Mouse (Mus musculus) liver, embryonic 14.5 days (tissue): ENCODE data around the gene Frmd4a. TPM values are rescaled to one million over a fixed set of nuclear protein-coding genes. Genes with fewer than 3 reads are reported as not detected.
"Not testable (repeated sequence)": the region's sequence is repeated elsewhere in the genome, so short reads cannot be mapped to it uniquely, and the experiment has no call there.

Source experiments
- ATAC-seq: fragments of 200-750 bp; cut with Nextera tagmentation; 2 replicates; pipeline ENCODE4 v1.8.0; 2017; ENCODE audit warnings: moderate number of reproducible peaks, mild to moderate bottlenecking, moderate library complexity; ENCODE audit not compliant: insufficient read depth
- DNase-seq, 3 experiments: peaks; one replicate each; pipeline ENCODE4 v3.0.0-alpha.2; 2012 to 2013; ENCODE audit warnings: low read depth in 3 of 3, low spot score in 3 of 3
- H3K27ac ChIP-seq: fragments of 300-500 bp; sonication (generic); 2 replicates; pipeline ENCODE4 v1.5.1; 2014; ENCODE audit warnings: moderate library complexity, mild to moderate bottlenecking, control low read depth, inconsistent platforms
- H3K27me3 ChIP-seq: fragments of 300-500 bp; sonication (generic); 2 replicates; pipeline ENCODE4 v1.6.1; 2014; ENCODE audit warnings: mild to moderate bottlenecking, low read length, moderate library complexity; ENCODE audit not compliant: control insufficient read depth, insufficient read depth
- H3K36me3 ChIP-seq: fragments of 300-500 bp; sonication (generic); replicated peaks from 2 replicates; pipeline ENCODE4 v1.6.1; 2014; ENCODE audit warnings: low read depth; ENCODE audit not compliant: control insufficient read depth, insufficient read depth
- H3K4me1 ChIP-seq, 2 experiments: fragments of 200-500 bp in 1 of 2; fragments of 300-500 bp in 1 of 2; sonication (generic) in 1 of 2; replicated peaks; 2 replicates each; pipeline ENCODE4 v1.6.1; 2012 to 2014; ENCODE audit warnings: antibody characterized with exemption in 1 of 2, inconsistent platforms in 1 of 2, low read length in 1 of 2; ENCODE audit not compliant: control insufficient read depth in 2 of 2, insufficient read depth in 2 of 2
- H3K4me2 ChIP-seq: fragments of 300-500 bp; sonication (generic); 2 replicates; pipeline ENCODE4 v1.6.1; 2014; ENCODE audit warnings: low read depth, mild to moderate bottlenecking, control low read depth, moderate library complexity
- H3K4me3 ChIP-seq, 2 experiments: fragments of 200-500 bp in 1 of 2; fragments of 300-500 bp in 1 of 2; sonication (generic) in 1 of 2; 2 replicates each; pipeline ENCODE4 v1.5.1; 2012 to 2014; ENCODE audit warnings: low read depth in 2 of 2, low read length in 2 of 2, mild to moderate bottlenecking in 2 of 2, control low read depth in 1 of 2, inconsistent platforms in 1 of 2, moderate library complexity in 1 of 2; ENCODE audit not compliant: insufficient read depth in 1 of 2
- H3K9ac ChIP-seq: fragments of 300-500 bp; sonication (generic); replicated peaks from 2 replicates; pipeline ENCODE4 v1.6.1; 2014; ENCODE audit warnings: mild to moderate bottlenecking, control low read depth, moderate library complexity
- H3K9me3 ChIP-seq: fragments of 300-500 bp; sonication (generic); 2 replicates; pipeline ENCODE4 v1.6.1; 2016; ENCODE audit warnings: low read length, mixed read lengths; ENCODE audit not compliant: control insufficient read depth
- CTCF ChIP-seq: IDR thresholded peaks from 2 replicates; pipeline ENCODE4 v1.5.1; 2016; ENCODE audit warnings: antibody characterized with exemption, low read depth, control low read depth
- EP300 ChIP-seq: IDR thresholded peaks from 2 replicates; pipeline ENCODE4 v1.6.1; 2016; ENCODE audit warnings: antibody characterized with exemption, low read depth
- WGBS: fragments of 180-500 bp; shearing (Covaris S2); extraction: QIAGEN DNeasy Blood & Tissue Kit; methylation state at CpG from one replicate; pipeline ENCODE4 v1.1.7; 2014; ENCODE audit not compliant: insufficient replicate concordance; 5-methylcytosine and 5-hydroxymethylcytosine counted together
- polyA plus RNA-seq, 2 experiments: library from polyadenylated mRNA; depleted of rRNA in 1 of 2; stranded (reverse) in 1 of 2; unstranded in 1 of 2; fragments of >200 nt; fragmentation: Nextera tagmentation in 1 of 2; extraction: Ambion mirVana in 1 of 2; gene quantifications; 2 replicates each; pipeline versions ENCODE4 v1.2.1 to v1.2.3; 2012 to 2014

The Frmd4a gene
- polyA plus RNA-seq, 2 experiments = 11.0 to 11.2 TPM

DNA sequence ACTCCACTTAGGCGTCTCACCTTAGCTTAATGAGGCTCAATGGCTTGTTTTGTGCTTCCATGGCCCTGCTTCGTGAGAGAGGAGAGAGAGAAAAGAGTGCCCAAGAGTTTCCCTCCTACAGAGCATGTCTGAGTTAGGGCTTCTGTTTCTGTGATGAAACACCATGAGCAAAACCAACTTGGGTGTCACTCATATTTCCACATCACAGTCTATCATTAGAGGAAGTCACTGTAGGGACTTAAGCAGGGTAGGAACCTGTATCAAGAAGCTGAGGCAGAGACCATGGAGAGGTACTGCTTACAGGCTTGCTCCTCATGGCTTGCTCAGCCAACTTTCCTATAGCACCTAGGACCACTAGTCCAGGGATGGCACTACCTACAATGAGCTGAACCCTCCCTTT lies 238.7 kb downstream of the Frmd4a start:
- TF ChIP-seq CTCF (no peak), EP300 (no peak)
- Histone ChIP-seq H3K9me3 (no peaks in the 10 kb centered on the region), H3K4me3 (no peak overlapping the region), H3K36me3 (no peaks in the 10 kb centered on the region), H3K27ac (no peak overlapping the region), H3K4me1 (no peaks in the 10 kb centered on the region), H3K9ac (no peak overlapping the region), H3K27me3 (no peaks in the 10 kb centered on the region), H3K4me2 (no peak overlapping the region)
- 52% methylated on average over 2 of the region's 2 CpGs for WGBS
- ATAC-seq (no peak), DNase-seq (no peak)

DNA sequence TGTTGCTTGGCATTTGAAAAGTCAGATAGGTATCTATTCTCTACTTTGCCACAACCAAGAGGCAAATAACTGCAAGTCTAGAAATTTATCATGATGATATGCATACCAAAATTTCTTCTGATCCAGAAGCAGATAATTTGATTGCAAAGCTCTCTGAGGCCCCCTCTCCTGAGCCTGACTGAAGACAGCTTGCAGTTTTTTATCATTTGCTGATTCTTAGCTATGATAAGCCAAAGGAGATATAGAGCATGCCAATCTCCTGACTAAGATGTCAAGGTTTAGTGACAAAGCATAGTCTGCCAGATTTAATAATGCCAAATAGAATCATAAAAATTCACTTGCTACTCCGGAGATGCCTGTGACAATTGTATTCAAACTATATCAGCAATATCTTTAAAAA lies 240.1 kb downstream of the Frmd4a start:
- no peaks in the 10 kb centered on the region for H3K36me3 ChIP-seq
- H3K4me2 ChIP-seq = no peak overlapping the region
- H3K4me3 ChIP-seq = no peak overlapping the region
- H3K27ac ChIP-seq = no peak overlapping the region
- H3K27me3 ChIP-seq = no peaks in the 10 kb centered on the region
- H3K9ac ChIP-seq = no peak overlapping the region
- no peak for ATAC-seq
- H3K4me1 ChIP-seq = no peaks in the 10 kb centered on the region
- TF ChIP-seq EP300 (no peak), CTCF (no peak)
- 66% methylated on average over 1 of the region's 1 CpGs for WGBS
- no peaks in the 10 kb centered on the region for H3K9me3 ChIP-seq
- DNase-seq = no peak

DNA sequence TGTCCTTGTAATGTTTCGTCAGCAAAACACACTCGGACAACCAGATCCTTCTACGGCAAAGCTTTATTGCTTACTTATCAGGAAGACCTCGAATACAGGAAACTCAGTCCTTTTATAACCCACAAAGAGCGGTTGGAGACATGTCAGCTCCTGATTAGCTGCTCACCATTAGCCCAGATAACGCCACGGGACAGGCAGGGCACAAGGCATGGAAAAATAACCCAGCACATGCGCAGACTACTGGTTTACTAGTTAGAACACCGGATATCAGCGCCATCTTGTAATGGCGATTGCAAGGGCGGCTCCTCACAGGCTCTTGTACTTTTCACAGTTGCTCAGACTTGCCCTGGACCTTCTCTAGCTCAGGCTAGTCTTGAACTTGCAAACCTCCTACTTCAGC lies 241.3 kb downstream of the Frmd4a start:
- WGBS = 59% methylated on average over 12 of the region's 12 CpGs
- H3K27ac ChIP-seq, ATAC-seq, DNase-seq, H3K9me3 ChIP-seq, H3K4me2 ChIP-seq, H3K27me3 ChIP-seq, H3K9ac ChIP-seq, H3K4me1 ChIP-seq, H3K36me3 ChIP-seq, H3K4me3 ChIP-seq: not testable (repeated sequence)

DNA sequence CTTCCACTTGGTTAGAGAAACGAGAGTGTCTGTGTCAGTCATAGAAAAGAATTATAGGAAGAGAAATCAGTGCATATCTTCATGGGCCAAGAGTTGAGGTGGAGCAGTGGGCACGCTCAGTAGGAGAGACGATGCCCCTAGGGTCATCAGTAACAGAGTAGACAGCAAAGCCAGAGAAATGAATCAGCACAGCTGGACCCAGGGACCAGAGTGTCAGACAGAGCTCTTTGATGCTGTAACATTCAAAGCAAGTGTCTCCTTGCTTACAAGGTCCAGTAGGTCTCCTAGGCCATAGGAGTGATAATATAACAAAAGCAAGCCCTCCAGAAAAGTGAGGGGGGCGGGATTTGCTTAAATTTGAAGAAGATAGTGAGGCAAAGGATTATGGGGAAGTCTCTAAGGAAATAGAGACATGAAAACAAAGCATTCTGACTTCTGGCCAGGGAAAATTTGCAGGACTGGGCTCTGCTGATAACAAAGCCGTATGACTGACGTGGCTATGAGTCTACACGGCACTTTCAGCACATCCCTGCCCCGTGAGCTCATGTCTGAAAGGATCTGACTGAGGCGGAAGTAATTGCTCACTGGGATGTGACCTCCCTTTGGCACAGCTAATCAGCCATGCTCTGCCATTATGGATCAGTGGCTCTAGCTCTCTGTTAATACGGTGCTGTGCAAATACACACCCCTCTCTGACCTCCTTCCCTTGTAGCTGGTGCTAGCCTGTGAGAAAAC lies 243.0 kb downstream of the Frmd4a start:
- Histone ChIP-seq H3K4me1 (no peaks in the 10 kb centered on the region), H3K9me3 (no peaks in the 10 kb centered on the region), H3K27me3 (no peaks in the 10 kb centered on the region), H3K4me3 (no peak overlapping the region), H3K9ac (no peak overlapping the region), H3K36me3 (no peaks in the 10 kb centered on the region), H3K27ac (no peak overlapping the region), H3K4me2 (no peak overlapping the region)
- DNase-seq (no peak), ATAC-seq (no peak)
- no peak for TF ChIP-seq EP300
- TF ChIP-seq CTCF = no peak
- WGBS = 30% methylated on average over 10 of the region's 10 CpGs

DNA sequence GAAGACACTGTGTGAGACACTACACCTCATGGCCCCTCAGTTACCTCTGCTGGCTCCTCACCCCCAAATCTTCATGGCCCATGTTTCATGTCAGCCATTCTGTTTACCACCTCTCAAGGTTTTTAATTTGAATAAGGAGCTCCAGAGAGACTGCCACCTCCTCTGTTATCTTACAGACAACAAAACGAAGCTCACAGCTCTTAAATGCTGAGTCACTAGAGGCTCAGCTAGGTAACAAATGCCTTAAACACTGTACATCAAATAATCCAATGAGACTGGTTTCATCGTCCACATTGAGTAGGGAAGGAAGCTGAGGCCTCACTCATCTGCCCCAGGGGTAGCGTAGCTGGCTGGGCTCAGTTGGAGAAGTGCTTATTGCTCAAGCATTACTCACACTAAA lies 245.2 kb downstream of the Frmd4a start:
- Histone ChIP-seq H3K36me3 (no peaks in the 10 kb centered on the region), H3K9ac (no peak overlapping the region), H3K27ac (no peak overlapping the region), H3K9me3 (no peaks in the 10 kb centered on the region), H3K4me1 (no peaks in the 10 kb centered on the region), H3K4me2 (no peak overlapping the region), H3K27me3 (no peaks in the 10 kb centered on the region), H3K4me3 (no peak overlapping the region)
- ATAC-seq = no peak
- 31% methylated on average over 3 of the region's 3 CpGs for WGBS
- TF ChIP-seq CTCF (no peak), EP300 (no peak)
- no peak for DNase-seq
